Mouse (Mus musculus) intestine, postnatal 0 days (tissue): ENCODE results near the gene Syngr1. TPM values are rescaled to one million over a fixed set of nuclear protein-coding genes. Genes with fewer than 3 reads are reported as not detected.

Source experiments
- ATAC-seq: fragments of 200-750 bp; cut with Nextera tagmentation; 2 replicates; pipeline ENCODE4 v1.8.0; 2017; ENCODE audit warnings: mild to moderate bottlenecking, moderate TSS enrichment, moderate library complexity
- H3K27ac ChIP-seq: fragments of 300-500 bp; sonication (generic); 2 replicates; pipeline ENCODE4 v1.5.1; 2014; ENCODE audit warnings: mild to moderate bottlenecking, low read depth, low read length, moderate library complexity
- H3K27me3 ChIP-seq: fragments of 300-500 bp; sonication (generic); replicated peaks from 2 replicates; pipeline ENCODE4 v1.6.1; 2014; ENCODE audit warnings: low read length, mixed read lengths; ENCODE audit not compliant: control insufficient read depth, insufficient read depth
- H3K36me3 ChIP-seq: fragments of 300-500 bp; sonication (generic); 2 replicates; pipeline ENCODE4 v1.6.1; 2014; ENCODE audit warnings: mild to moderate bottlenecking, moderate library complexity; ENCODE audit not compliant: control insufficient read depth, insufficient read depth
- H3K4me1 ChIP-seq: fragments of 300-500 bp; sonication (generic); replicated peaks from 2 replicates; pipeline ENCODE4 v1.6.1; 2014; ENCODE audit warnings: antibody characterized with exemption, low read length, mixed read lengths; ENCODE audit not compliant: control insufficient read depth, insufficient read depth
- H3K4me2 ChIP-seq: fragments of 300-500 bp; sonication (generic); replicated peaks from 2 replicates; pipeline ENCODE4 v1.6.1; 2014; ENCODE audit warnings: low read depth, mild to moderate bottlenecking, moderate library complexity
- H3K4me3 ChIP-seq: fragments of 300-500 bp; sonication (generic); 2 replicates; pipeline ENCODE4 v1.5.1; 2014; ENCODE audit warnings: low read depth, low read length
- H3K9ac ChIP-seq: fragments of 300-500 bp; sonication (generic); 2 replicates; pipeline ENCODE4 v1.6.1; 2014; ENCODE audit warnings: mild to moderate bottlenecking, low read depth, low read length
- H3K9me3 ChIP-seq: fragments of 300-500 bp; sonication (generic); 2 replicates; pipeline ENCODE4 v1.6.1; 2016; ENCODE audit warnings: mixed run types; ENCODE audit not compliant: control insufficient read depth
- CTCF ChIP-seq: sonication (generic); IDR thresholded peaks from 2 replicates; pipeline ENCODE4 v1.5.1; 2016; ENCODE audit warnings: low read depth, mild to moderate bottlenecking, control low read depth, antibody characterized with exemption, moderate library complexity
- WGBS: fragments of 180-500 bp; shearing (Covaris S2); extraction: QIAGEN DNeasy Blood & Tissue Kit; methylation state at CpG from one replicate; pipeline ENCODE4 v1.1.7; 2014; 5-methylcytosine and 5-hydroxymethylcytosine counted together
- polyA plus RNA-seq: library from polyadenylated mRNA; unstranded; fragments of >200 nt; fragmentation: Nextera tagmentation; extraction: Ambion mirVana; gene quantifications from 2 replicates; pipeline ENCODE4 v1.2.1, GENCODE M21; 2015

Syngr1 gene
- polyA plus RNA-seq, 1 experiment from 2014 or later, result 6.8 TPM

- 67% methylated on average over 4 of the region's 4 CpGs for WGBS
- Histone ChIP-seq H3K9ac (no peak overlapping the region), H3K27me3 (no peaks in the 10 kb centered on the region), H3K4me2 (no peak overlapping the region), H3K4me3 (no peak overlapping the region), H3K4me1 (no peaks in the 10 kb centered on the region), H3K27ac (peak overlapping the region; percentile 35; the same call in 1 of the 2 replicates), H3K9me3 (0 out of 2 replicates have a peak, but pooled peaks cover 4% of the 10 kb centered on the region), H3K36me3 (no peaks in the 10 kb centered on the region)
- TF ChIP-seq CTCF, result no peak
- ATAC-seq, result no peak
These were observed 41.0 kb upstream of the Syngr1 start for GRCm38 (mm10) chr15:80050093-80050492.

GRCm38 (mm10) chr15:80051092-80051761, 39.9 kb upstream of the Syngr1 start:
- Histone ChIP-seq H3K9me3 (no peaks in the 10 kb centered on the region), H3K9ac (no peak overlapping the region), H3K27ac (no peak overlapping the region), H3K4me1 (no peaks in the 10 kb centered on the region), H3K27me3 (no peaks in the 10 kb centered on the region), H3K4me2 (no peak overlapping the region), H3K36me3 (no peaks in the 10 kb centered on the region), H3K4me3 (no peak overlapping the region)
- ATAC-seq, result no peak
- 65% methylated on average over 19 of the region's 19 CpGs for WGBS
- no peak for TF ChIP-seq CTCF

- ATAC-seq, result no peak
- Histone ChIP-seq H3K9me3 (no peaks in the 10 kb centered on the region), H3K27me3 (no peaks in the 10 kb centered on the region), H3K4me2 (no peak overlapping the region), H3K4me1 (no peaks in the 10 kb centered on the region), H3K27ac (no peak overlapping the region; the same call in 1 of the 2 replicates), H3K4me3 (no peak overlapping the region), H3K9ac (no peak overlapping the region), H3K36me3 (no peaks in the 10 kb centered on the region)
- 74% methylated on average over 9 of the region's 9 CpGs for WGBS
- TF ChIP-seq CTCF, result no peak
These were observed 39.4 kb upstream of the Syngr1 start for GRCm38 (mm10) chr15:80051782-80052181.

GRCm38 (mm10) chr15:80053381-80054033, 37.6 kb upstream of the Syngr1 start:
- TF ChIP-seq CTCF, result no peak
- Histone ChIP-seq H3K4me1 (no peaks in the 10 kb centered on the region), H3K4me2 (no peak overlapping the region), H3K27ac (no peak overlapping the region), H3K9me3 (no peaks in the 10 kb centered on the region), H3K27me3 (no peaks in the 10 kb centered on the region), H3K9ac (no peak overlapping the region), H3K36me3 (no peaks in the 10 kb centered on the region), H3K4me3 (no peak overlapping the region)
- WGBS, result 76% methylated on average over 8 of the region's 8 CpGs
- no peak for ATAC-seq

GRCm38 (mm10) chr15:80054034-80054710, 37.0 kb upstream of the Syngr1 start:
- H3K4me2 ChIP-seq, result no peak overlapping the region
- H3K27me3 ChIP-seq, result no peaks in the 10 kb centered on the region
- no peaks in the 10 kb centered on the region for H3K4me1 ChIP-seq
- H3K9me3 ChIP-seq, result no peaks in the 10 kb centered on the region
- no peak overlapping the region for H3K9ac ChIP-seq
- 58% methylated on average over 7 of the region's 7 CpGs for WGBS
- no peaks in the 10 kb centered on the region for H3K36me3 ChIP-seq
- H3K27ac ChIP-seq, result no peak overlapping the region
- ATAC-seq, result peak; percentile 25; the same call in 1 of the 2 replicates
- no peak for TF ChIP-seq CTCF
- H3K4me3 ChIP-seq, result no peak overlapping the region

GRCm38 (mm10) chr15:80058151-80058550, 33.0 kb upstream of the Syngr1 start:
- Histone ChIP-seq H3K27me3 (no peaks in the 10 kb centered on the region), H3K4me1 (0 out of 2 replicates have a peak, but pooled peaks cover 2% of the 10 kb centered on the region), H3K9ac (no peak overlapping the region), H3K4me2 (no peak overlapping the region), H3K36me3 (no peaks in the 10 kb centered on the region), H3K9me3 (no peaks in the 10 kb centered on the region), H3K27ac (no peak overlapping the region), H3K4me3 (no peak overlapping the region)
- TF ChIP-seq CTCF, result no peak
- WGBS, result 89% methylated on average over 7 of the region's 7 CpGs
- ATAC-seq, result no peak
